Mouse (Mus musculus): ENCODE results near the gene Myb.

DNA sequence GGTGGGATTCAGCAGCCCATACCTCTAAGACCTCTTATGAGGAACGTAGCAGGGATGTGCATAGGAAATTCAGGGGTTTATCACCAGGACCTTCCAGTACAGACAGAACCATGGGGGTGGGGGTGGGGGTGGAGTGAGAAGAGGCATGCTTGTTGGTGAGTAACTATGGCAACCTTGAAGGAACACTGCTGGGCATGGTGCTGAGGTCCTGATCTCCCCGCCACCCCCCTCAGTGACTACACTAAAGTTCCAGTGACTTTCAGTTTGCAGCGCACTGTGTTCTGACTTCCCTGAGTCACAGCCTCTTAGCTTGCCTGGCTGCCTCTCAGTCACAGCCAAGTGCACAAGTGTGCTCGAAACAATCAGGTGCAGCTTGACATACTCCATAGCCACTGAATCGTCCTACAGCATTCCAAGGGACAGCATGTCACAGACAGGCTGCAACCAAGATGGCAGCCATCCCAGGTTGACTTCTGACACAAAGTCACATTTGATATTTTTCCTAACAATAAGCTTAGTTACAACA is 32.6 kb downstream of the Myb start:
- no peak for TF ChIP-seq CTCF (conservative IDR thresholded peaks at IDR 0.05 in 1 of 2, IDR thresholded peaks at IDR 0.05 in 1 of 2; ENCODE audit: low read depth in 2 of 2, low read length in 2 of 2)
- TF ChIP-seq SMC3 (IDR thresholded peaks at IDR 0.05; ENCODE audit: low read depth, low read length), result no peak
- TF ChIP-seq POLR2A (IDR thresholded peaks at IDR 0.05; ENCODE audit: low read depth, low read length), result no peak
- TF ChIP-seq RAD21 (IDR thresholded peaks at IDR 0.05; ENCODE audit: low read depth, low read length), result no peak
- no peak for TF ChIP-seq MAZ (IDR thresholded peaks at IDR 0.05; ENCODE audit: low read depth, low read length)
